Mouse (Mus musculus) lung, postnatal 0 days (tissue): Measurements from ENCODE around the gene Cep83.

Source experiments
- CTCF ChIP-seq: IDR thresholded peaks from 2 replicates; pipeline ENCODE4 v1.5.1; 2016; ENCODE audit warnings: antibody characterized with exemption, mild to moderate bottlenecking
- EP300 ChIP-seq: IDR thresholded peaks from 2 replicates; pipeline ENCODE4 v1.6.1; 2016; ENCODE audit warnings: antibody characterized with exemption, mild to moderate bottlenecking, control low read depth

DNA sequence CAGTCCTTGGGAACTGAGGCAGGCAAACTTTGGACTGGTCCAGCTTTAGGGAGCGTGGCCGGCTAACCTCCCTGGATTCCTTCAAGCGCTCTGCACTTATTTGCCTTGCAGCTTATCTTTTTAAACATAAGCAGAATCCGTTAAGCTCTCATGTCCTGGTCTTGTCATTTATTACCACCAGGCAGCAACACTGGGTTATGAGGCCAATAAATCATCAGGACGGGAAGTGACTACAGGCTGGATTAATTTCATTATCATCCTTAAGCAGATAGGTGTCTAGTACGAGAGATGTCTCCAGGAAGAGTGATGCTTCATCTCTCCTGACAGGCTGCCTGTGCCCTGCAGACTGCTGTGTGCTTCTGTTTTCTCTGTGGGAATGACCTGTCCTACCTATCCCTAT lies 119.8 kb downstream of the Cep83 start:
- TF ChIP-seq CTCF: no peak
- no peak for TF ChIP-seq EP300
